Mouse (Mus musculus): Measurements from ENCODE around the gene Olfr1415.

DNA sequence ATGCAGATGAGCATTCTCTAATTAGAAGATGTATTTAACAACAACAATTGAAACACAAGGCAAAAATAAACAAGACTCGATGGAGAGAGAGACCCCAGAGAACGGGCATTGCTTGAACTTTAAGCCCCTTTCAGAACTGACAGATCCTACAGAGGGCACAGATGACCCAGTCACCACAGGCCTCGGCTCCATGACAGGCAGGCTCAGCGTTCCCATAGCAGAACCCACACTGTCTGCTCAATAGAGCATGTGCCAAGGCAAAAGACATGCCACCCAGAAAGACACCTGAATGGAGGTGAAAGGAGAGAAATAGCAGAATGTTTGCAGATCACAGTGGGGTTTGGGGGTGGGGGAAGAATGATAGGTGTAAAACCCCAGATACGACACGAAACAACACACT is 37.5 kb downstream of the Olfr1415 start:
- TF ChIP-seq CTCF (IDR thresholded peaks at IDR 0.05; ENCODE audit: borderline replicate concordance, insufficient read depth, low read length) = no peak
- no peak for TF ChIP-seq POLR2A (IDR thresholded peaks at IDR 0.05; ENCODE audit: low read depth, low read length)
